Mouse (Mus musculus) macrophage (primary cell): ENCODE results near the gene Hist2h2bb. TPM values are rescaled to one million over a fixed set of nuclear protein-coding genes. Genes with fewer than 3 reads are reported as not detected.
"Not testable (repeated sequence)": the region's sequence is repeated elsewhere in the genome, so short reads cannot be mapped to it uniquely, and the experiment has no call there.

ENCODE experiments used
- H3K27ac ChIP-seq: fragments of 350-480 bp; formaldehyde crosslinking; 2 replicates; pipeline ENCODE4 v1.9.0; 2021
- H3K36me3 ChIP-seq: fragments of 350-480 bp; formaldehyde crosslinking; 2 replicates; pipeline ENCODE4 v1.9.0; 2021; ENCODE audit errors: inconsistent target
- H3K4me3 ChIP-seq: fragments of 350-480 bp; formaldehyde crosslinking; 2 replicates; pipeline ENCODE4 v1.9.0; 2021; ENCODE audit errors: inconsistent target
- H3K79me2 ChIP-seq: fragments of 350-480 bp; formaldehyde crosslinking; 2 replicates; pipeline ENCODE4 v1.9.0; 2021; ENCODE audit errors: inconsistent target
- whole genome bisulfite sequencing: methylation state at CpG from one replicate; pipeline ENCODE4 v1.1.7; 2026; ENCODE audit warnings: inconsistent platforms; ENCODE audit not compliant: missing documents; 5-methylcytosine and 5-hydroxymethylcytosine counted together
- polyA plus RNA-seq: library from polyadenylated mRNA; stranded (reverse); fragments of 250-400 nt; gene quantifications from 3 replicates; pipeline ENCODE4 v1.2.4, GENCODE M21; 2018; ENCODE audit warnings: inconsistent platforms

Gene Hist2h2bb
- polyA plus RNA-seq, 1 experiment from 2014 or later: not detected

GRCm38 (mm10) chr3:96264404-96264949, 5.1 kb upstream of the Hist2h2bb start:
- Histone ChIP-seq H3K27ac (peak overlapping the region; percentile 95), H3K36me3 (no peaks in the 10 kb centered on the region), H3K79me2 (no peaks in the 10 kb centered on the region; the same call in 1 of the 2 replicates), H3K4me3 (peak overlapping the region; percentile 51; the same call in 1 of the 2 replicates)
- 71% methylated on average over 7 of the region's 7 CpGs for WGBS

GRCm38 (mm10) chr3:96266132-96266710, 3.3 kb upstream of the Hist2h2bb start:
- H3K36me3 ChIP-seq: no peaks in the 10 kb centered on the region
- no peak overlapping the region for H3K27ac ChIP-seq
- no peak overlapping the region for H3K4me3 ChIP-seq
- 77% methylated on average over 8 of the region's 8 CpGs for WGBS
- no peaks in the 10 kb centered on the region; the same call in 1 of the 2 replicates for H3K79me2 ChIP-seq

GRCm38 (mm10) chr3:96267541-96267940, 2.0 kb upstream of the Hist2h2bb start:
- Histone ChIP-seq H3K27ac (peak overlapping the region; percentile 88), H3K4me3 (no peak overlapping the region), H3K79me2 (no peaks in the 10 kb centered on the region; the same call in 1 of the 2 replicates), H3K36me3 (no peaks in the 10 kb centered on the region)
- WGBS: 72% methylated on average over 4 of the region's 4 CpGs

GRCm38 (mm10) chr3:96268051-96268775, 1.3 kb upstream of the Hist2h2bb start, which contains the start of gene Hist2h3b:
Gene Hist2h3b, plus strand, starts transcription at chr3:96268654.
- H3K4me3 ChIP-seq: peak within 1 kb of the TSS; percentile 44
- H3K36me3 ChIP-seq: no peaks in the 10 kb centered on the region
- no peaks in the 10 kb centered on the region; the same call in 1 of the 2 replicates for H3K79me2 ChIP-seq
- peak within 1 kb of the TSS; percentile 92 for H3K27ac ChIP-seq
- 23% methylated on average over 22 of the region's 30 CpGs for WGBS

- peak overlapping the region; percentile 92 for H3K27ac ChIP-seq
- peak overlapping the region; percentile 44 for H3K4me3 ChIP-seq
- not testable (repeated sequence) for H3K36me3 ChIP-seq, H3K79me2 ChIP-seq
- WGBS: 0% methylated on average over 7 of the region's 44 CpGs
Measured at GRCm38 (mm10) chr3:96268776-96269378, 675 bp upstream of the Hist2h2bb start.

GRCm38 (mm10) chr3:96273591-96274465, 4.3 kb downstream of the Hist2h2bb start:
- 45% methylated on average over 17 of the region's 17 CpGs for WGBS
- H3K4me3 ChIP-seq: no peak overlapping the region
- no peaks in the 10 kb centered on the region for H3K79me2 ChIP-seq
- no peaks in the 10 kb centered on the region for H3K36me3 ChIP-seq
- no peak overlapping the region for H3K27ac ChIP-seq

GRCm38 (mm10) chr3:96277428-96277799, 7.9 kb downstream of the Hist2h2bb start:
- 20% methylated on average over 7 of the region's 8 CpGs for WGBS
- Histone ChIP-seq H3K79me2 (no peaks in the 10 kb centered on the region), H3K27ac (no peak overlapping the region), H3K4me3 (no peak overlapping the region; the same call in 1 of the 2 replicates), H3K36me3 (no peaks in the 10 kb centered on the region)

GRCm38 (mm10) chr3:96277800-96278624, 8.5 kb downstream of the Hist2h2bb start:
- peaks cover under 1% of the 10 kb centered on the region; the same call in 1 of the 2 replicates for H3K36me3 ChIP-seq
- peak overlapping the region; percentile 30 for H3K4me3 ChIP-seq
- WGBS: 2% methylated on average over 41 of the region's 49 CpGs
- H3K27ac ChIP-seq: peak overlapping the region; percentile 35; the same call in 1 of the 2 replicates
- H3K79me2 ChIP-seq: no peaks in the 10 kb centered on the region

- Histone ChIP-seq H3K79me2 (no peaks in the 10 kb centered on the region), H3K36me3 (peaks cover 27% of the 10 kb centered on the region), H3K4me3 (no peak overlapping the region), H3K27ac (no peak overlapping the region)
- WGBS: 98% methylated on average over 6 of the region's 6 CpGs
Measured at GRCm38 (mm10) chr3:96280660-96281059, 11.1 kb downstream of the Hist2h2bb start.

GRCm38 (mm10) chr3:96284457-96284856, 14.9 kb downstream of the Hist2h2bb start:
- 23% methylated on average over 4 of the region's 4 CpGs for WGBS
- Histone ChIP-seq H3K36me3 (peaks cover 62% of the 10 kb centered on the region), H3K27ac (no peak overlapping the region), H3K4me3 (no peak overlapping the region), H3K79me2 (peaks cover 5% of the 10 kb centered on the region; the same call in 1 of the 2 replicates)

- H3K4me3 ChIP-seq, H3K27ac ChIP-seq: not testable (repeated sequence)
- H3K79me2 ChIP-seq: peaks cover 33% of the 10 kb centered on the region
- H3K36me3 ChIP-seq: peaks cover 71% of the 10 kb centered on the region
- 95% methylated on average over 8 of the region's 11 CpGs for WGBS
Measured at GRCm38 (mm10) chr3:96287334-96287733, 17.8 kb downstream of the Hist2h2bb start.

- Histone ChIP-seq H3K79me2 (peaks cover 47% of the 10 kb centered on the region), H3K36me3 (peaks cover 59% of the 10 kb centered on the region), H3K27ac (no peak overlapping the region), H3K4me3 (no peak overlapping the region)
- 85% methylated on average over 3 of the region's 3 CpGs for WGBS
Measured at GRCm38 (mm10) chr3:96289201-96289600, 19.6 kb downstream of the Hist2h2bb start.

GRCm38 (mm10) chr3:96290727-96291126, 21.2 kb downstream of the Hist2h2bb start:
- H3K4me3 ChIP-seq, H3K27ac ChIP-seq: not testable (repeated sequence)
- peaks cover 44% of the 10 kb centered on the region for H3K36me3 ChIP-seq
- 100% methylated on average over 1 of the region's 3 CpGs for WGBS
- peaks cover 47% of the 10 kb centered on the region for H3K79me2 ChIP-seq
